Mouse (Mus musculus) liver, adult 2 months (tissue): ENCODE results near the gene Selenos.

ENCODE experiments used
- CTCF ChIP-seq: fragments of 200-500 bp; IDR thresholded peaks from 2 replicates; pipeline ENCODE4 v1.5.1; 2011; ENCODE audit warnings: low read depth, low read length, control low read depth
- POLR2A ChIP-seq: fragments of 200-500 bp; IDR thresholded peaks from 2 replicates; pipeline ENCODE4 v1.6.1; 2011; ENCODE audit warnings: low read length, control low read depth; ENCODE audit not compliant: insufficient read depth; ENCODE audit errors: extremely low read depth

- TF ChIP-seq CTCF (no peak), POLR2A (no peak)
Measured at GRCm38 (mm10) chr7:66058703-66059102, 20.7 kb upstream of the Selenos start, which contains the start of gene Snrpa1.
